Mouse (Mus musculus): Measurements from ENCODE around the gene Atrn. TPM values are rescaled to one million over a fixed set of nuclear protein-coding genes. Genes with fewer than 3 reads are reported as not detected.
A peak's percentile ranks its signal among the peaks of the same experiment; 100 is the strongest.

Gene Atrn
- polyA plus RNA-seq (2014; fragmentation: Nextera tagmentation; extraction: Ambion mirVana), result 9.1 and 10.2 TPM in 2 replicates

DNA sequence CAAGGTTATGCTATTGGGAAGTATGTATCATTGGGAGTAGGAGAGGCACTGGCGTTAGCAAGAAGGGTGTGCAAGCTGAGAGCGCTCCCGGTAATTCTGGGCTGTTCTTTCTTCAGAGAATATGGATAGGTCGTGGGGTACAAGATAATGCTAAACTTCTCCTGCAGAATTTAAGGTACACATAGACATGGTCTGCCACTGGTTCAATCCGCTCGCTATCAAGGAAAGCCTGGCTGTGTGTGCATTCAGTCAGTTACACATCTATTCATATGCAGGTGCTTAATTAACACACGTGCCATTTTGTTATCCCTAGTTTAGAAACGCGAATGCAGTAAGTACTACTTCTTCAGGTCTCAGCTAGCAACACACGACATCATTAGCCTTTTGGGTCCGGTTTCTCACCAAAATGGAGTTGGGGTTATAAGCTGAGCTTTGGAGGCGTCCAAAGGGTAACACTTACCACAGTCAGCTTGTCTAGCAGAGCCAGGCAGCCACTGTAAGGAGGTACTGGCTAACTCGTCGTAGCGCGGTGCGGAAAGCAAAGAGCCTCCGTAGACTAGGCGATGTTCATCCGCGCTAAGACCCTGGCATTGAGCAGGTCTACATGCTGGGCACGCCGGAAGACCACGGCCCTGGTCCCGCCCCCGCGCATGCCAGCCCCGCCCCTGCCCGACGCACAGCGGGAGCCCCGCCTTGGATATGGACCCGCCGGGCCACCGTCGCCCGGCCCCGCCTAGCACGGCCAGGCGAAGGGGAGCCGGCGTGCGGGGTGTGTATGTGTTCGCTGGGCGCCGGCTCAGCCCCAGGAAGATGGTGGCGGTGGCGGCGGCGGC, at the start of gene Atrn, which contains the start of gene 4930402H24Rik:
Atrn (plus strand) TSS at position 745 of the 833 bp plus-strand sequence.
4930402H24Rik (minus strand) TSS at position 656 of the 833 bp plus-strand sequence.
- peak within 1 kb of the TSS; percentile 86 for H3K9ac ChIP-seq
- no peaks in the 10 kb centered on the region for H3K9me3 ChIP-seq (ENCODE audit: low read depth, low read length)
- H3K36me3 ChIP-seq (ENCODE audit: insufficient read depth), result no peaks in the 10 kb centered on the region
- DNase-seq, result peak; percentile 96
- ATAC-seq (ENCODE audit: insufficient read depth), result peak; percentile 98
- WGBS, result 4% methylated on average over 49 of the region's 50 CpGs
- no peaks in the 10 kb centered on the region for H3K27me3 ChIP-seq (ENCODE audit: insufficient read depth, low read length)
- 0 out of 2 replicates have a peak within 1 kb of the TSS, but pooled peaks have one; percentile 6 for H3K27ac ChIP-seq (ENCODE audit: low read depth)
- TF ChIP-seq CTCF (IDR thresholded peaks at IDR 0.05; ENCODE audit: low read depth), result no peak
- H3K4me3 ChIP-seq (ENCODE audit: low read depth, low read length), result peak within 1 kb of the TSS; percentile 98
- H3K4me1 ChIP-seq (ENCODE audit: insufficient read depth), result peaks cover 11% of the 10 kb centered on the region
- H3K4me2 ChIP-seq, result peak within 1 kb of the TSS; percentile 87

DNA sequence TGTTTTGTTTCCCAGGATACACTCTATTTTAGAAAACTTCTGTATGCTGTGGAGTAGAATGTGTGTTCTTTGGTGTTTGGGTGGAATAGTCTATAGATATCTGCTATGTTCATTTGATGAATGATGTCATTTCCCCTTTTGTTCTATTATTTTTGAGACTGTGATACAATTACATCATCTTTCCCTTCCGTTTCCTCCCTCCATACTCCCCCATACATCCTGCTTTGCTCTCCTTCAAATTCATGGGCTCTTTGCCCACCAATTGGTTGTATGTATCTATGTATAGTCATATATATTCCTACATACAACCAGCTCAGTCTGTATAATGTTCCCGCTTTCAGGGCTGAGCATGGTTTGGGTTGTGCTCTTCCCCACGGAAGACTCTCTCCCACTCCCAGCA, 44.2 kb upstream of the Atrn start:
- no peaks in the 10 kb centered on the region for H3K9me3 ChIP-seq (ENCODE audit: low read depth, low read length)
- no peak overlapping the region for H3K4me3 ChIP-seq (ENCODE audit: low read depth, low read length)
- no peak overlapping the region for H3K9ac ChIP-seq
- no peaks in the 10 kb centered on the region for H3K36me3 ChIP-seq (ENCODE audit: insufficient read depth)
- DNase-seq (peak; percentile 37), ATAC-seq (ENCODE audit: insufficient read depth) (no peak)
- WGBS, result 76% methylated on average over 3 of the region's 3 CpGs
- no peak overlapping the region for H3K4me2 ChIP-seq
- H3K4me1 ChIP-seq (ENCODE audit: insufficient read depth), result no peaks in the 10 kb centered on the region
- no peaks in the 10 kb centered on the region for H3K27me3 ChIP-seq (ENCODE audit: insufficient read depth, low read length)
- TF ChIP-seq CTCF (IDR thresholded peaks at IDR 0.05; ENCODE audit: low read depth), result no peak
- H3K27ac ChIP-seq (ENCODE audit: low read depth), result no peak overlapping the region

DNA sequence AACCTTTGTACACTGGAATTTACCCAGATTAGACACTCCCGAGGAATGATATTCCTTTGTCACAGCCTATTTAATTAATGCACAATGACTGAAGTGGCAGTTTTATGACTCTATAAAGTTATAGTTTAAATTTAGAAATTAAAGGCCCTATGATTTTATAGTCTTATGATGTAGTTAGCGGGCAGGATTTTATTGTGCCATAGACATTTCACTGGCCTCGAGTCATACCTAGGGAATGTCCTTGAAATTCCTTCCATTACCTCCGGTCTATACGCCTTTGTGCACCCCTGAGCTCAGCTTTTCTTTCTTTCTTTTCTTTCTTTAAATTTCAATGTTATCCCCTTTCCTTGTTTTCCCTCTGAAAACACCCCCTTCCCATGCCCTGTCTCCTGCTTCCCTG, 35.4 kb upstream of the Atrn start:
- no peak overlapping the region for H3K9ac ChIP-seq
- no peaks in the 10 kb centered on the region for H3K36me3 ChIP-seq (ENCODE audit: insufficient read depth)
- no peaks in the 10 kb centered on the region for H3K4me1 ChIP-seq (ENCODE audit: insufficient read depth)
- H3K9me3 ChIP-seq (ENCODE audit: low read depth, low read length), result no peaks in the 10 kb centered on the region
- WGBS, result 75% methylated on average over 5 of the region's 5 CpGs
- H3K27me3 ChIP-seq (ENCODE audit: insufficient read depth, low read length), result no peaks in the 10 kb centered on the region
- H3K4me2 ChIP-seq, result no peak overlapping the region
- DNase-seq, result no peak
- no peak for ATAC-seq (ENCODE audit: insufficient read depth)
- H3K4me3 ChIP-seq (ENCODE audit: low read depth, low read length), result no peak overlapping the region
- no peak overlapping the region for H3K27ac ChIP-seq (ENCODE audit: low read depth)
- TF ChIP-seq CTCF (IDR thresholded peaks at IDR 0.05; ENCODE audit: low read depth), result no peak

DNA sequence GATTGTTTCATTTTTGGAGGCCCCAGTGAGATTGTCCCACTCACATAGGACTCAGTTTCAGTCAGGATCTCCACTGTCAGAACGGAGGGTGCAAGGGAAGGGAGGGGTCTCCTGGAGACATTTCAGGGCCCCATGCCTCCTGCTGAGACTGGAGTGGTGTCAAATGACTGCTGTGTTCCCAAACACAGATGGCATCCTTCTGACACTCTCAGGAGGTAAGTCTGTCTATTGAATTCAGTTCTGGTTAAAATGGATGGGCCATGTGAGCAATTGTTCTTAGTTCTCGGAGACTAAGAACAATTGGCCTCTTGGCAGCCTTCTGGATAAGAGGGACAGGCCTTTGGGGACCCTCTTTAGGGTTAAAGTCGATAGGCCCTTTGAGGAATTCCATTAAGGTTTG, 28.9 kb upstream of the Atrn start:
- TF ChIP-seq CTCF (IDR thresholded peaks at IDR 0.05; ENCODE audit: low read depth), result no peak
- WGBS, result 52% methylated on average over 3 of the region's 3 CpGs
- Histone ChIP-seq H3K9ac (no peak overlapping the region), H3K9me3 (ENCODE audit: low read depth, low read length) (no peaks in the 10 kb centered on the region), H3K27me3 (ENCODE audit: insufficient read depth, low read length) (no peaks in the 10 kb centered on the region), H3K36me3 (ENCODE audit: insufficient read depth) (no peaks in the 10 kb centered on the region), H3K27ac (ENCODE audit: low read depth) (no peak overlapping the region), H3K4me1 (ENCODE audit: insufficient read depth) (no peaks in the 10 kb centered on the region), H3K4me3 (ENCODE audit: low read depth, low read length) (no peak overlapping the region), H3K4me2 (no peak overlapping the region)
- ATAC-seq (ENCODE audit: insufficient read depth), result no peak
- no peak for DNase-seq

DNA sequence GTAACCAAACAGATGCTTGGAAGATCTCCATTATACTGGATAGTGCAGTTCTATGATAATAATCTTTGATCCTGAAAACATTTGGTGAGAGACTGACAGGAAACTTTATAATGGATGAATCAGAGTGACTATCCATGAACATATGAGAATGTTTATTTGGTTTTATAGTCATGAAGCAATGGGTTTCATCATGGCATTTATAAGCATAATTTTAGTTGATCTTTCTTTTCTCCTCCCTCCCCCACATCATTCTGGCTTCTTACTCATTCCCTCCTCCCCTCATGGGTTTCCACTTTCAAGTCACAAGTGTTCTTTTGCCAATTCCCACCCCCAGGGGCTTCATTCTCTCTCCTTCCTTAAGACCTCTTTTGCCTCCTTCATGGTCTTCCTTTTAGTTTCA, 19.3 kb upstream of the Atrn start:
- Histone ChIP-seq H3K27me3 (ENCODE audit: insufficient read depth, low read length) (no peaks in the 10 kb centered on the region), H3K27ac (ENCODE audit: low read depth) (no peak overlapping the region), H3K4me3 (ENCODE audit: low read depth, low read length) (no peak overlapping the region), H3K9ac (no peak overlapping the region), H3K4me2 (no peak overlapping the region), H3K9me3 (ENCODE audit: low read depth, low read length) (no peaks in the 10 kb centered on the region), H3K36me3 (ENCODE audit: insufficient read depth) (0 out of 2 replicates have a peak, but pooled peaks cover 5% of the 10 kb centered on the region), H3K4me1 (ENCODE audit: insufficient read depth) (no peaks in the 10 kb centered on the region)
- no peak for ATAC-seq (ENCODE audit: insufficient read depth)
- TF ChIP-seq CTCF (IDR thresholded peaks at IDR 0.05; ENCODE audit: low read depth), result no peak
- DNase-seq, result no peak

DNA sequence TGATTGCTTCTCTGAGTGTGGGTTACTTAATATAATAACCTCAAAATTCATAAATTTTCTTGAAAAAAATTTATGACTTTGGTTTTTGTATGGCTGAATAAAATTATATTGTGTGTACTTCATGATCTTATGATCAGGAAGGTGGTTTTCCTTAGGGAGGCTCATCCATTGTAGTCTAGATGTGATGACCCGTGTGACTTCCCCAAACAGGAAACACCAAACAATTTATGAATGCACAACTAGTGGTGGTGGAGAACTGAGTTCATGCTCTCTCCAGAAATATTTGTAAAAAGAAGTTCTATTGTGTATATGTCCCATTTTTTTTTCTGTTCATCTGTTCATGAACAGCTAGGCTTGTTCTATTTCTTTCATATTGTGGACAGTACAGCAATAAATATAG, 18.8 kb upstream of the Atrn start:
- 0 out of 2 replicates have a peak, but pooled peaks cover 5% of the 10 kb centered on the region for H3K36me3 ChIP-seq (ENCODE audit: insufficient read depth)
- H3K4me3 ChIP-seq (ENCODE audit: low read depth, low read length), result no peak overlapping the region
- DNase-seq, result no peak
- H3K27me3 ChIP-seq (ENCODE audit: insufficient read depth, low read length), result no peaks in the 10 kb centered on the region
- H3K9ac ChIP-seq, result no peak overlapping the region
- H3K4me1 ChIP-seq (ENCODE audit: insufficient read depth), result no peaks in the 10 kb centered on the region
- WGBS, result 85% methylated on average over 1 of the region's 1 CpGs
- no peak overlapping the region for H3K4me2 ChIP-seq
- H3K27ac ChIP-seq (ENCODE audit: low read depth), result no peak overlapping the region
- no peak for TF ChIP-seq CTCF (IDR thresholded peaks at IDR 0.05; ENCODE audit: low read depth)
- no peaks in the 10 kb centered on the region for H3K9me3 ChIP-seq (ENCODE audit: low read depth, low read length)
- no peak for ATAC-seq (ENCODE audit: insufficient read depth)

DNA sequence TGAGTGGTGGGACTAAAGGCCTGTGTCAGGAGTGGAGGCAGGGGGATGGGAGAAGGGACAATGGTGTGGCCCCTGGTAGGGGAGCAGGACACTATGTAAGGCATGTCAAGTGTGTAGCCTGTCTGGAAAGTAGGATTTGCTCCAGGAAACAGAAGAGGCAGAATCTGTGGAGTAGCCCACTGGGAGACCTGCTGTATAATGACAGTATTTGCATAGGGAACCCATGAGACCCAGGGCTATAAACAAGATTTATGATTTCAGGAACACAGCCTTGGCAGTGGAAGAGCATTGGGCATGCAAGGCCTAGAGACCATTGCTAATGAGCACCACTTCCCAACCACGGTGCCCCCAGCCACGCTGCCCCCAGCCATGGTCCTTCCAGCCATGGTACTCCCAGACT, 9.4 kb upstream of the Atrn start:
- H3K4me3 ChIP-seq (ENCODE audit: low read depth, low read length), result no peak overlapping the region
- H3K27ac ChIP-seq (ENCODE audit: low read depth), result no peak overlapping the region
- no peaks in the 10 kb centered on the region for H3K27me3 ChIP-seq (ENCODE audit: insufficient read depth, low read length)
- no peaks in the 10 kb centered on the region for H3K9me3 ChIP-seq (ENCODE audit: low read depth, low read length)
- DNase-seq (no peak), ATAC-seq (ENCODE audit: insufficient read depth) (no peak)
- no peak for TF ChIP-seq CTCF (IDR thresholded peaks at IDR 0.05; ENCODE audit: low read depth)
- H3K4me1 ChIP-seq (ENCODE audit: insufficient read depth), result no peaks in the 10 kb centered on the region
- no peak overlapping the region for H3K9ac ChIP-seq
- no peak overlapping the region for H3K4me2 ChIP-seq
- 96% methylated on average over 2 of the region's 2 CpGs for WGBS
- no peaks in the 10 kb centered on the region for H3K36me3 ChIP-seq (ENCODE audit: insufficient read depth)
